In genomic region chr2:180566240-180566913, GRCm38 (mm10) we compare ENCODE assay signal across 8 mouse cellular contexts. TPM values are rescaled to one million over a fixed set of nuclear protein-coding genes. Genes with fewer than 3 reads are reported as not detected.
DNase-seq lines count a peak whose midpoint lies in the region.

No protein-coding gene starts in this region.

- intact Hi-C loops in heart, postnatal 36 days (cut with DNase I) = loop anchor here (1.0 to 5.0 kb wide), 3 partner anchors 12 to 211 kb away; partner anchors contain the start of gene Bhlhe23

- peak; percentile 65 to 85 for DNase-seq in adrenal gland, adult (ENCODE audit: inconsistent age in 2 of 2, low spot score in 1 of 2)
- no peak for DNase-seq in adrenal gland, postnatal 4 days (ENCODE audit: low spot score in 2 of 2)
- peak; percentile 36 for DNase-seq in ovary, postnatal 14 days (ENCODE audit: low spot score)
- no peak for DNase-seq in ovary, postnatal 10 days (ENCODE audit: low spot score)
- DNase-seq in cerebellum, adult 18-20 months = peak; percentile 57 to 71
- peak; percentile 48 to 66 for DNase-seq in heart, postnatal 36 days
- peak; percentile 72 for DNase-seq in lung, postnatal 14 days
- peak; percentile 57 for DNase-seq in testis, postnatal 14 days (ENCODE audit: low spot score)

RNA-seq across cellular contexts. Expression of gene Mrgbp, which starts 14.7 kb away (rescaled TPM):
- 10 to 100 TPM; 28.2 to 29.3 TPM for total RNA-seq in adrenal gland, postnatal 4 days (2021)
- total RNA-seq in heart, postnatal 36 days (2021) = 10 to 100 TPM; 13.1 to 13.7 TPM

RNA-seq across cellular contexts. Expression of gene Ogfr, which starts 22.7 kb away (rescaled TPM):
- total RNA-seq in adrenal gland, postnatal 4 days (2021) = 10 to 100 TPM; 61.4 to 66.1 TPM
- total RNA-seq in heart, postnatal 36 days (2021) = 10 to 100 TPM; 35.1 to 39.6 TPM

RNA-seq across cellular contexts. Expression of gene Col9a3, which starts 31.2 kb away (rescaled TPM):
- total RNA-seq in adrenal gland, postnatal 4 days (2021) = 1 to 10 TPM; 2.3 to 3.1 TPM
- total RNA-seq in heart, postnatal 36 days (2021) = under 1 TPM in 1 of 2 experiments, not detected in 1; 0.47 TPM

Comparison
In these comparisons a context has a peak if more than half of its experiments do, and no peak if none do; other contexts are left out.
1. DNase-seq: peak in adrenal gland, adult (2 of 2), ovary, postnatal 14 days (single experiment), cerebellum, adult 18-20 months (2 of 2), heart, postnatal 36 days (2 of 2), lung, postnatal 14 days (single experiment) and testis, postnatal 14 days (single experiment); none in adrenal gland, postnatal 4 days (0 of 2) and ovary, postnatal 10 days (single experiment).